Mouse (Mus musculus): ENCODE measurements at regions not wholly inside any gene's neighbourhood (a gene's known extent, or its start where the extent isn't known, plus 50 kb on each side); places are given as distances from the start of the nearest gene placed in this dataset.

- H3K9me3 ChIP-seq, result no peaks in the 10 kb centered on the region
- DNase-seq (ENCODE audit: extremely low spot score, low spot score), result no peak
- no peaks in the 10 kb centered on the region for H3K4me1 ChIP-seq
- no peak overlapping the region for H3K27ac ChIP-seq
- WGBS, result 74% methylated on average over 6 of the region's 6 CpGs
- H3K27me3 ChIP-seq (ENCODE audit: poor library complexity, severe bottlenecking), result peaks cover 5% of the 10 kb centered on the region; the same call in 1 of the 2 replicates
- no peak overlapping the region for H3K4me3 ChIP-seq
- no peaks in the 10 kb centered on the region for H3K36me3 ChIP-seq (replicated peaks)
These were observed 56.9 kb upstream of the Atp6ap2 start for GRCm38 (mm10) chrX:12530406-12531311.

Measured in forebrain, embryonic 10.5 days (tissue).